Mouse (Mus musculus) embryo, embryonic 9.5 days (tissue): Measurements from ENCODE around the gene Stox2.
A peak's percentile ranks its signal among the peaks of the same experiment; 100 is the strongest.

Experiments
- DNase-seq: peaks from one replicate; pipeline ENCODE4 v3.0.0-alpha.2; 2017; ENCODE audit errors: extremely low spot score

The Stox2 gene

DNA sequence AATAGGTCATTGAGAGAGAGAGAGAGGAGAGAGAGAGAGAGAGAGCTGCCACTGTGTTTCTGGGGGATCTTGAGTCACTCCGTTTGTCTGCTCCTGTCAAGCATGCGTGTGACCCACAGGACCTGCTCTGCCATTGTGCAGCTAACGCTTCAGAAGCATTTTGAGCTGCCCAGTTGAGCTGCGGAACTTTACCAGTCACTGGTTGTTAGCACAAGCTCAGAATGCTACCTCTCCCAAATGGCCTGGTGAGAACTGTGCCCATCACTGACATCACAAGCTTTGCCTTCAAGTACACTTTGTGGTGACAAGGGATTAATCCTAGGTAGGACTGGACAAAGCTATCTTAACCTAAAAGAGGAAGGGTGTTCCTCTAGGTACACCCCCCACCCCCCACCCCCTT, 263.9 kb downstream of the Stox2 start:
- no peak for DNase-seq

DNA sequence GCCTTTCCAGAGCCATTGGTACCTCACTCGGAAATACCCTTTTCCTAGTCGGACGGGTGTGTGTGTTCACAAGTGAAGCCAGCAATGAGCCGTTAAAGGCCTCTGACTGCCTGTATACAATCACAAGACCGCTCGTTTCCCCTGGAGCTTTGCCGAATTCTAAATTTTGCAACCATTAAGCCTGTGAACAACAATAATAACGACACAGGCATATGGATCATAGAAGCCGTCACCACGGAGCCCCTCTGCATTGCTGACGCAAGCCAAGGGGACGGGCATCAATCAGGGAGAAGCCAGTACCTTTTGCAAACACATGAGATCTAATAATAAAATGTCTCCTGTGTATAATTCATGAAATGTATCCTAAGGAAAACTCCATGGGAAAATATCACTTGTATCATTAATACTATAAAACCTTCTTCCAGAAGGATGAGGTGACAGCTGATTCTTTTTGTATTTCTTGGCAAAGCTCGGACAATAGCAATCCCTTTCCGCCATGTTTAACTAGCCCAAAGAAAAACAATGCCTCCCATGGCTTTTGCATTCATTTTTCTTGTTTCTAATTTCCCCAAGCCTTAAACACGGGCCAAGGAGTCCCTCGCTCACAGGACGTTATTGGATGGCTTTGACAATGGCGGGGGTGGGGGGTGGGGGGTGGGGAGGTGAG, 265.0 kb downstream of the Stox2 start:
- DNase-seq: no peak

DNA sequence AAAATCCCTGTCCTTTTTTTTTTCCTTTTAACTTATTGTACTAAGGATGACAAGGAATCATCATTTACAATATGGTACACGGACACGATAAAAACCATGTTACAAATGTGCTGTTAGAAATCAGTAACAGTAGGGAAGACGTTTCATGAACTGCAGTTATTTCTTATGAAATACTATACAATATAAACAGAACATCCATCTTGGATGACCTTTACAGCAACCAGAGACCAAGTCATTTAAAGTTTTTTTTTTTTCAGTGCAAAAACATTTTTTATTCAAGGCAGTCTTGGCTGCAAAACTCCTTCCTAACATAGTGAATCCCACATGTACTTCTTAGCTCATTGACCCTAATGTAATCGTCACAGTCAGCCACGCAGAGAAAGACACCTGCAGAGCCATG, 266.0 kb downstream of the Stox2 start:
- no peak for DNase-seq

DNA sequence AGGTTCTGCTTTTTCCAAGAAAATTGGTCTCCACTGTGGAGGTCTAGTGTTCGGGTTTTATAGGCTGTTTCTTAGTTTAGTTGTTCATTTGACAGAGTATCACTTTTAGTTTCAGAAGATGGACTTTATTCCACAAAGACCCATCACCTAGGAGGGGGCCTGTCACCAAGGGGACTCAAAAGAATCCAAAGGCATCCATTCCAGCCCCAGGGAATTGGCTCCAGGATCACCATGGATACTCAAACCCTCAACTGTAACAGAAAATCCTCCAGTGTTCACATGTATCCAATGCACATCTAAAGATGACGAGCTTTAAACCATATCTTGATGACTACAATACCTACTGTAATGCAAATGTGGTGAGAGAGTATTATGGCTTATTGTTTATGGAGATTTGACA, 267.4 kb downstream of the Stox2 start:
- peak; percentile 27 for DNase-seq

DNA sequence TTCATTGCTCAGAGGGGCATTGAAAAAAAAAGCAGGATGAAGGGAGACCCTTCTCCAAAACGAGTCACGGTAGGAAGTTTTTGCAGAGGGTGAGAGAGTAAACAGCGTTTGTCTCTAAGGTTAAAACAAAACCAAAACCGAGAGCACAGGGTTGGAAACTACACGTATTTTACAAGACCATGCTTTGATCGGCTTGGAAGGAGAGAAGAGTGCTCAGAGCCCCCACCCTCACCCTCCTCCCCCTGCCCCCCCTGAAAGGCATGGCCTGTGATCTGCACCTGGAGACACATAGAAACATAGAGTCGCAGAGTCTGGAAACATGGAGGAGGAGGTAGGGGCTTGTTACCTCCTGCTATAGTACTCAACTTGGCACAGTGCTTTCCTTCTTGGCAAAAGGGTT, 272.3 kb downstream of the Stox2 start:
- DNase-seq: no peak

DNA sequence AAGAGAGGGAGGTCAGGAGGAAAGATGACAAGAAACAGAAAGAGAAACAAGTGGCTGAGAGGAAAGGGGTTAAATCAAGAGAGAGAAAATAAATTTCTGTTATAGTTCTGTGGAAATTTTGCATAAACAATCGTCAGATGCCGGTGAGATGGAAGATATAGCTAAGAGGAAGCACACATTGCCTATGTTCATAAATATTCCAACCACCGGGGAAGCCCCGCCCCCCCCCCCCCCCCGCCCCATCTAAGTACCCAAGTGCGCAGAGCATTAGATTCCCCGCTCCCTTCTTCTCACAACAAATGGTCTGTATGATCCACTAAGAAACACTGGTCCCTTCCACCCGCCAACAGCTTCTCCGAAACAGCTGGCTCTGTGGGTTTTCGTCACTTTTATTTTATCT, 273.3 kb downstream of the Stox2 start:
- DNase-seq: no peak

DNA sequence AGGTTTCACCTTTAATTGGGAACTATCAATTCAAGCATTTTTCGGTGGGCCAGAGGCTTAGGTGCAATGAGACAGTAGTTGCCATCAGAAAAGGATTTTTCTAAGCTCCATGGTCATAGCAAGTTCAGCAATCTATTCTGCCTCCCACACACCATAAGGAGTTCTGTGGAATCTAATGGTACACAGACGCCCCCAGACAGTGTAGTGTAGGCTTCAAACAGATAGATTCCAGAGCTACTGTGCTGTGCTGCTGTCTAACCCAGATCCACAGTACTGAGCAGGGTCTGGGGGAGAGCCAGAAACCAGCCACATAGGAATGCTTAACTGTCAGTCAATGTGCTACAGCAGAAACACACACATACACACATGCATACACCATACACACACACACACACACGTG, 285.5 kb downstream of the Stox2 start:
- DNase-seq: no peak

DNA sequence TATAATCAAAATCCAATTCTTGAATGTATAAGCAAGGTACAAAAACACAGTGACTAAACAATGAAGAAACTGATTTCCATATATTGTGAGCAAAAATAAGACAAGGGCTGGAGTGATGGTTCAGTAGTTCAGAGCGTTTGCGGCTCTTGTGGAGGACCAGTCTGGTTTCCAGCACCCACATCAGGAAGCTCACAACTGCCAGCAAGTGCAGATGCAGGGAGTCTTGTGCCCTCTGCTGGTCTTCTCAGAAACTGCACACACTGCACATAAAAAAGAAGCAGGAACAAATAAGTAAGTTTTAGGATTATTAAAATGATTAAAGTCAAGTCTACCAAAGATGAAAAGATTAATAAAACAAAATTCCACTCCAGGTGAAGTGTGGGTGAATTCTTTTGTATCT, 291.6 kb downstream of the Stox2 start:
- no peak for DNase-seq

DNA sequence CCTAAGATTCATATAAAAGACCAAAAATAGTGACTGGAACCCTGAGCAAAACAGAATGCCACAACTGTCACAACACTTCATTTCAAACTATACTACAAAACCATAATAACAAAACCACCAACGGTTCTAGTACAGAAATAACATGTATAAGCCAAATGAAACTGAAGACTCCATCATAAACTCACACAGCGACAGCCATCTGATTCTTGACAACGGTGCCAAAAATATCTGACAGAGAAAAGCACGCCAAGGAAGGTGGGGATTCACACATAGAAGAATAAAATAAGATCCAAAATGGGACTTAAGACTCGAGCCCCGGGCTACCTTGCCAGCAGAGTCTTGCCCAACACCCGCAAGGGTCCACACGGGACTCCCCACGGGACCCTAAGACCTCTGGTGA, 300.9 kb downstream of the Stox2 start:
- no peak for DNase-seq

DNA sequence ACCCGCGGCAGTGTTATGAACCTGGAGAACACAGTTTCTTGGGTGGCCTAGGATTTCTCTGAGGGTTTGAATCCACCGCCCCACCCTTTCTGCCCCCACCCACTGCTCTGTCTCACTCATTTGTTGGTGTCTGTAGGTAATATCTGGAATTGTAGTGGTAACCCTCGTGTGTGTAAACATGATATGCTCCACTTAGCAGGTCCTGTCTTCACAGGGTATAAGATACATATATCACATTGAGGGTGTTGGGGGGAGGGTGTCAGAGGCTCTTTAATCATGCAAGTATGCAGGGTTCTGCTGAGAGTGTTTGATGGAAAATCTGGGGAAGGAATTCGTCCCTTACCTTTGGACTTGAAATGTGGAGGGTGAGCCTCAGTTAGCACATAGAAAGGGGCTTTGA, 310.1 kb downstream of the Stox2 start:
- DNase-seq: no peak

DNA sequence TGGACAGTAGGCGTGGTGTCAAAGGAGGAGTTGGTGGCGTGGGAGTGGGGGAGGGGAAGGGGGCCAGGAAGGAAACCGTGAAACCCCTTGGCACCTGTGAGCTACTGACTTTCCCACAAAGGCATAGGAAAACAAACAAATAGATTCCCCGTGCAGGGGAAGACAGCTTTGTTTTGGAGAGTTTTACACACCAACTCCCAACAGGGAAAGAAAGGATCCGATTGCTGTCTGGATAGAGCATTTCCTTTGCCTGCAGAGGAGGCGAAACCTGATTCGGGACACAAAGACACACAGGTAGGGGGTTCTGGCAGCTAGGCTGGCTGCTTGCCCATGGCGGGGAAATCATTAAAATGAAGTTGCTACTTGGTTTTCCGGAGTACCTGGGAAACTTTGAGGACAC, 310.6 kb downstream of the Stox2 start:
- peak; percentile 35 for DNase-seq

DNA sequence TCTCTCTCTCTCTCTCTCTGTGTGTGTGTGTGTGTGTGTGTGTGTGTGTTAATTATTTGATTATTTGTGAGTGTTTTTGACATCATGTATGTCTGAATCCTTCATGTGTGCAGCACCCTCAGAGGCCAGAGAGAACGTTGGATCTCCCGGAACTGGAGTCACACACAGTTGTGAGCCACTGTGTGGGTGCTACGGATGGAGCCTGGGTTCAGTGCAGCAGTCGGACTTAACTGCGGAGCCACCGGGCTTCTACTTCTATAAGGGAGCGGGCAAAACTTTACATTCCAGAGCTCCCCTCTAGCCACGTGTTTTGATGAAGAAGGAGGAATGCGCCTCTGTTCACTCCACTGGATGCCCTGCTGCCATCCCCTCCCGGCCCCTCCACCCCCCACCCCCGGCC, 311.4 kb downstream of the Stox2 start:
- peak; percentile 6 for DNase-seq

DNA sequence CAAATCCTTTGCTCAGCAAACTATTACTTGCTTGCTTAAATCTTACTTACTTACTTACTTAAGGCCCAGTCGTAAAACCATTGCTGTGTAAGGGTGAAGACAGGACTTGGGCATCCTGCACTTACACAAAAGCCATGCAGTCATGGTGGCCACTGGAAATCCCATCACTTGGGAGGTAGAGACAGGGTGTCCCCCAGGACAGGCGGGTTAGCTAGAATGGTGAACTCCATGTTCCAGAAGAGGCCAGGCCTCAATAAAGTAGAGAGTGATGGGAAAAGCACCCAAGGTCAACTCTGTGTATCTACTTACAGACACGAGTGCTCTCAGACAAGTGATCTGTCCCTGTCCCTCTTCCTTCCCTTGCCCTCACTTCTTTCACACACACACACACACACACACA, 312.8 kb downstream of the Stox2 start:
- DNase-seq: no peak
